Mouse (Mus musculus) testis, adult 2 months (tissue): ENCODE data around the gene Kdm5a.

Source experiments
- CTCF ChIP-seq: fragments of 200-500 bp; IDR thresholded peaks from 2 replicates; pipeline ENCODE4 v1.5.1; 2012; ENCODE audit warnings: low read depth, mild to moderate bottlenecking, inconsistent platforms, low read length, moderate library complexity; ENCODE audit not compliant: control insufficient read depth, insufficient read depth, insufficient replicate concordance
- POLR2A ChIP-seq: fragments of 200-500 bp; IDR thresholded peaks from 2 replicates; pipeline ENCODE4 v1.6.1; 2012; ENCODE audit warnings: low read depth, mild to moderate bottlenecking, inconsistent platforms, low read length, moderate library complexity; ENCODE audit not compliant: control insufficient read depth

DNA sequence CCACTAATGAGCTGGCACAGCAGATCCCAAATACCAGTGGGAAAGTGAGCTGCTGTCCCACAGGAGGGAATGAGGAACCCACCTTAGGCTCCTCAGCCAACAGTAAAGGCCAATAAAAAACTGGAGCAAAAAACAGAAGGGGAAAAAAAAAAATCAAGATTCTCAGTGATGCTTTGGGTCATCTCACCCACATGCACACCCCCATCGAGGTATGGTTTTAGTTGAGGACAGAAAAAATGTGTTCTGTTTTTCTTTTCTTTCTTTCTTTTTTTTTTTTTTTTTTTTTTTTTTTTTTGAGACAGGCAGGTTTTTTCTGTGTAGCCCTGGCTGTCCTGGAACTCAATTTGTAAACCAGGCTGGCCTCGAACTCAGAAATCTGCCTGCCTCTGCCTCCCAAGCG is 89.6 kb downstream of the Kdm5a start:
- TF ChIP-seq CTCF (no peak), POLR2A (no peak)
